Mouse (Mus musculus): Measurements from ENCODE around the gene Il20.

Il20 gene

DNA sequence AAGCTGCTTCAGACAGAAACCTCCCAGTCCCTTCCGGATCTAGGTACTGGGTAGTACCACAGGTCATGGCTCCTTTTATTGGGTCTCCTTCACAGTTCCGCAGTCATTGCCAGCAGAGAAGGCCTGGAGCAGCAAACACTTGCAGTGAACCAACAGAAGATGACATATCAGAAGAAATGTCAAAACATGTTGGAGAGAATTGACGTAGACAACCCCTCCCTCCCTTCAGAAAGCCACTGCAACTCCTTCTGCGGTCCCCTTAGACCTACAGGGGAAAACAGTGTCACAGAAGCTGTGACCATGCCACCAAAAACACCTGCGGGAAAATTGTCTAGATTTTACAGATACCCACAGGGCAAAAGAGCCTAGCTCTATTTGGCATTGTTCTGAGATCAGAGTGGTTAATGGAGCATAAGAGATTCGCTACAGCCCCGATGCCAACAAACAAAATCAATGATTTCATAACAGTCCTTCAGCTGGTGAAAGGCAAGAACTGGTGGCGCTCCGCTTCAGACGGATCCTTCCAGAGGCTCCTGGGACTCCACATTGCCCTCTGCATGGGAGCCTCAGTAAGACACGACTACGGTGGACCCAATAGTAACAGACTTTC lies at the start of gene Il20:
Gene Il20 (minus strand): TSS at position 51 of the 610 bp plus-strand sequence.
- no peak for TF ChIP-seq GATA4 (IDR thresholded peaks at IDR 0.05; ENCODE audit: insufficient replicate concordance, low read length)

- TF ChIP-seq GATA4 (IDR thresholded peaks at IDR 0.05; ENCODE audit: insufficient replicate concordance, low read length), result no peak
Observed at GRCm38 (mm10) chr1:130946920-130947319, 35.7 kb upstream of the Il20 start.

- TF ChIP-seq GATA4 (IDR thresholded peaks at IDR 0.05; ENCODE audit: insufficient replicate concordance, low read length), result no peak
Observed at GRCm38 (mm10) chr1:130941801-130942200, 30.6 kb upstream of the Il20 start.

DNA sequence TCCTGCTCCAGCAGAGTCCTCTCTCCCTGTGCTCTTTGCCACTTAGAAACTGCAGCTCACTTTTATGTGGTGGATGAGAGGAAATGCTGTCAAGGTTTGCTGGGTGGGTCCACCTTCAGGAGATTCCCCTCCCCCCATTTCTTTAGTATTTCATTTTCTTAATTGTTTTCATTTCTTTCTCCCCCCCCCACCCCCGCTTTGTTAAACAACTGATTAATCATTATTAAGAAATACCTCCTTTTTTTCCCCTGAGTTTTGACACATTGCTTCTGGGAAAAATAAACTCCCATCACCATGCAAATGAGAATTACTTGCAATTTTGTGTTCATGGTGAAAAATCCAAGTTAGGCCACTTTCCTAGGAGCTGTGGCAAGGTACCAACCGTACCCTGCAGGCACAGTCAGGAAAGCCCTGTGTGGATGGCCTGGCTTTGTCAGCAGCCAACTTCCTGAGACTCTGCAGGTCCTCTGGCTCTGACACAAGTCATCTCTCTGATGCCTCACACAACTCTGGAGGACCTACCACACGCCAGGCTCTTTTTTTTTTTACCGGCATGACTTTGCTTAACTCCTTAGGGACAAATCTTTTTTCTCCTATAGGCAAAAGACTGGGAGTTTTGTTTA lies 28.9 kb upstream of the Il20 start, which contains the start of gene Il19:
Gene Il19 (minus strand): TSS at position 51 of the 623 bp plus-strand sequence.
- TF ChIP-seq GATA4 (IDR thresholded peaks at IDR 0.05; ENCODE audit: insufficient replicate concordance, low read length), result no peak

GRCm38 (mm10) chr1:130938192-130938591 lies 26.9 kb upstream of the Il20 start:
- TF ChIP-seq GATA4 (IDR thresholded peaks at IDR 0.05; ENCODE audit: insufficient replicate concordance, low read length), result no peak

DNA sequence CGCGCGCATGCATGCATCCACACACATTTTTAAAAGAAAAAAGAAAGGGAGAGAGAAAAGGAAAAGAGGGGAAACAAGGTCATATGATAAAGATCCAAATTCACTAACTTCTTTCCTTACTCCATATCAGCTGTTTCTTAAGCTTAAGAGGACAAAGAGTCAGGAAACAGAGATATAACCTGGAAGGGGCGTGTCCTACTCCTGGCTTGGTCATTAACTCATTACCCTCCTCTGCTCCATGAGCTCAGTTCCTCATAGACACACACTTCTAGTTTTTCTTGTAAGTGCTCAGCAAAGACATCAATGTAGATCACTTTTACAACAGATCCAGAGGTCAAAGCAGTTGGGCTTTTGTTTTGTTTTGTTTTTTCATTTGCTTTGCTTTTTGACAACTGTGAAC lies 25.9 kb upstream of the Il20 start:
- TF ChIP-seq GATA4 (IDR thresholded peaks at IDR 0.05; ENCODE audit: insufficient replicate concordance, low read length), result no peak

- no peak for TF ChIP-seq GATA4 (IDR thresholded peaks at IDR 0.05; ENCODE audit: insufficient replicate concordance, low read length)
Observed at GRCm38 (mm10) chr1:130936351-130936750, 25.1 kb upstream of the Il20 start.

GRCm38 (mm10) chr1:130926484-130926883 lies 15.2 kb upstream of the Il20 start:
- no peak for TF ChIP-seq GATA4 (IDR thresholded peaks at IDR 0.05; ENCODE audit: insufficient replicate concordance, low read length)

DNA sequence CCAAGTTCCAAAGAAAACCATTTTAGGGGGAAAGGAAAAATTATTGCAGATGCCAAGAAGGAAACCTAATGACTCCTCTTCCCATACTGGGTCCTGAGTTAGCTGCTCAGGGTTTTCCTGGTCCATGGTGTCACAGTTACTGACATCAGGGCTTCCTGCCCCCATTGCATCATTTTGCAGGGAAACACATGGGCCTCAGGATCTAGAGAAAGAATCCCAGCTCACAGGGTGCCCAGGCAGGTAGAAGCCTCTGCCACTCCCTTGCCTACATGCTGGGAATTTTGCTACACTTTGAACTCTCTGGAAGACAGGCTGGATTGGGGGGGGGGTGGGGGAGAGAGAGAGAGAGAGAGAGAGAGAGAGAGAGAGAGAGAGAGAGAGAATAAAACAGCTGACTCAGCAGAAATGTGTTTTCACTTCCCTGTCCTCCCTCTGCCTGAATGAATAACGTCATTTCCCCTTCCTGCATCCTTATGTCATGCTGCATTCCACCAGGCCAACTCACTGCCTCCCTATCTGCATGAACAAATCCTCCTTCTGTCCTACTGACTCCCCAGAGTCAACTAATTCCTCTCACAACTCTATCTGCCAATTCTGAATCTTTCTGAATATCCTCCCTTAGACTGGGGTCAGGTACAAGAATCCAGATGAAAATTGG lies 7.2 kb upstream of the Il20 start:
- no peak for TF ChIP-seq GATA4 (IDR thresholded peaks at IDR 0.05; ENCODE audit: insufficient replicate concordance, low read length)

DNA sequence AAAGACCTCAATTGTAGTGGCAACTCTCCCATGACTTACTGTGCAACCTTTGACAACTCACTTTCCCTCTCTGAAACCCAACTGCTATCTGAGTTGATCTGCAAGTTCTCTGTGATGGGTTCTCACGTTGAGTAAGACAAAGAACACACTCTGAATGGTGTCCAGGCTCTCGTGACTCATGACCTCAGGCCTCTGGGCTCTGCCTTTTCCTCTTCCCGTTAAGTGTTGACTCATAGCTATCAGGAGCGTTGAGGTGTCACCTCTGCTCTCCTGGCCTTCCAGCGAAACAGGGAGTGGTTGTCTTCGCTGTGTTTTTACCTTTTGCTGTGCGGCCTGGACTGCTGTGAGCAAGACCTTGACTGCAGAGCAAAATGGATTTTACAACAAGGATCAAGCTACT lies 8.7 kb downstream of the Il20 start:
- no peak for TF ChIP-seq GATA4 (IDR thresholded peaks at IDR 0.05; ENCODE audit: insufficient replicate concordance, low read length)

GRCm38 (mm10) chr1:130894468-130894867 lies 16.8 kb downstream of the Il20 start:
- TF ChIP-seq GATA4 (IDR thresholded peaks at IDR 0.05; ENCODE audit: insufficient replicate concordance, low read length), result no peak

- no peak for TF ChIP-seq GATA4 (IDR thresholded peaks at IDR 0.05; ENCODE audit: insufficient replicate concordance, low read length)
Observed at GRCm38 (mm10) chr1:130893329-130894040, 17.8 kb downstream of the Il20 start.

DNA sequence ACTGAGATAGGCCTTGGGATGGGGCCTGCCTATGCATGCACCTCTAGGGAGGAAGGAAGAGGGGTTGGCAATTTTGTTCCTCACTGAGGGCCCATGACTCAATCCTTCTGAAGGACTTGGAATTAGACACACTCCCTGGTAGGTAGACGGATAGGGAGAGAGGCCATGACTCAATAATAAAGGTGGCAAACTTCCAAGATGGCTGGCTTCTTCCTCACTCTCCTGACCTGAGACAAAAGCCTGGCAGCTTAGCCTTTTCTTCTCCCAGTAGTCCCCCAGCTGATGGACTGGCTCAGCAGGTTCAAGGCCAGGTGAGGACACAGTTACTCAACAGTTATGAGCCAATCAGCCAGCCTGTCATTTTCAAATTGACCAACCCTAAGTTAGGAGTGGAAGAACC lies 18.8 kb downstream of the Il20 start:
- TF ChIP-seq GATA4 (IDR thresholded peaks at IDR 0.05; ENCODE audit: insufficient replicate concordance, low read length), result no peak

- no peak for TF ChIP-seq GATA4 (IDR thresholded peaks at IDR 0.05; ENCODE audit: insufficient replicate concordance, low read length)
Observed at GRCm38 (mm10) chr1:130887354-130887753, 23.9 kb downstream of the Il20 start, which contains the start of gene Il24. Gene Il24, minus strand, starts transcription at chr1:130887454.

GRCm38 (mm10) chr1:130883146-130883545 lies 28.1 kb downstream of the Il20 start:
- TF ChIP-seq GATA4 (IDR thresholded peaks at IDR 0.05; ENCODE audit: insufficient replicate concordance, low read length), result no peak

GRCm38 (mm10) chr1:130879927-130880326 lies 31.3 kb downstream of the Il20 start:
- no peak for TF ChIP-seq GATA4 (IDR thresholded peaks at IDR 0.05; ENCODE audit: insufficient replicate concordance, low read length)

All from liver, adult (tissue).